In the genomic region with DNA sequence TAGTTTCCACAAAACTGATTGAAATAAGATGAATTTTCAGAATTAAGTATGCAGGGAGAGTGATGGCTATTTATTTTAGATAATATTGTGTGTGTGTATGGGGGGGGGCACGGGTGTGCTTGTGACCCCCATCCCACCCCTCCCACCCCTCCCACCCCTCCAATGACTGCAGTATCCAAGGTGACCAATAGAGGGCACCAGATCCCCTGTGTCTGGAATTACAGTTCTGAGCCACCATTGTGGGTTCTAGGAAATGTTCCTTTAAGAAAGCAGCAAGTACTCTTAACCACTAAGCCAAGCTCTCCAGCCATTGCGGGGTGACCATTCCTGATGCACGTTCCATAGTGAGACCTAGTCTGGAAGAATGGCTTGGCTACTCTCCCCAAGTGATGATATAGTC, we compare ENCODE assay signal across 12 mouse cellular contexts.
DNase-seq lines count a peak whose midpoint lies in the region; TF ChIP-seq lines count a peak whose summit lies in the region.
"Had no signal": no experiment of that assay in that cellular context is flagged by ENCODE, and none has a peak within 500 bp of the region (broad histone marks: within the 10 kb centered on the region; RNA-seq: fewer than 3 reads in every experiment).

No protein-coding gene starts in this region.

- TF ChIP-seq POLR2A in kidney, adult 2 months (IDR thresholded peaks at IDR 0.05; ENCODE audit: low read depth, low read length), result no peak

- no peaks in the 10 kb centered on the region for H3K4me1 ChIP-seq in kidney, adult 2 months (ENCODE audit: control insufficient read depth, insufficient read depth, low read length)
- H3K4me1 ChIP-seq: kidney, embryonic 15.5 days; limb, embryonic 12.5 days had no signal

- H3K27me3 ChIP-seq in kidney, adult 2 months (replicated peaks; ENCODE audit: control insufficient read depth, insufficient read depth, low read length), result no peaks in the 10 kb centered on the region
- H3K27me3 ChIP-seq: heart, embryonic 13.5 days; kidney, embryonic 15.5 days; limb, embryonic 12.5 days had no signal

- WGBS in kidney, adult 2 months, result 33% methylated on average over 3 of the region's 3 CpGs

- intact Hi-C loops in left cerebral cortex, postnatal 4 days (cut with DNase I), result no loop called here

- no peak overlapping the region for H3K4me3 ChIP-seq in kidney, adult 2 months (ENCODE audit: insufficient read depth, low read depth, low read length)
- H3K4me3 ChIP-seq: heart, embryonic 13.5 days; kidney, embryonic 15.5 days; limb, embryonic 12.5 days had no signal

- peak; percentile 9 for DNase-seq in adrenal gland, postnatal 14 days
- no peak for DNase-seq in adrenal gland, postnatal 36 days
- DNase-seq in kidney, adult 2 months, result no peak
- no peak for DNase-seq in kidney, postnatal 14 days
- peak; percentile 25 for DNase-seq in A20 (ENCODE audit: low read depth, low spot score)
- DNase-seq in embryo, embryonic 11 days, result peak; percentile 47
- no peak for DNase-seq in left cerebral cortex, postnatal 4 days
- DNase-seq in gastrocnemius, adult 18-20 months (ENCODE audit: low spot score), result no peak
- DNase-seq: cerebellum, adult 9-10 months had no signal

- 0 out of 2 replicates have a peak, but pooled peaks have one; percentile 16 for TF ChIP-seq CTCF in kidney, adult 2 months (conservative IDR thresholded peaks at IDR 0.05; ENCODE audit: insufficient read depth, insufficient read length, low read depth, low read length)

- no peaks in the 10 kb centered on the region for H3K36me3 ChIP-seq in kidney, adult 2 months (ENCODE audit: control insufficient read depth, insufficient read depth, low read length)
- H3K36me3 ChIP-seq: heart, embryonic 13.5 days; kidney, embryonic 15.5 days; limb, embryonic 12.5 days had no signal

- no peak overlapping the region for H3K27ac ChIP-seq in kidney, adult 2 months (ENCODE audit: insufficient read depth, low read depth, low read length)
- H3K27ac ChIP-seq: heart, embryonic 13.5 days; kidney, embryonic 15.5 days; limb, embryonic 12.5 days had no signal

Comparison
In these comparisons a context has a peak if more than half of its experiments do, and no peak if none do; other contexts are left out.
1. DNase-seq: peak in adrenal gland, postnatal 14 days (single experiment), A20 (single experiment) and embryo, embryonic 11 days (single experiment); none in adrenal gland, postnatal 36 days (0 of 2), kidney, adult 2 months (single experiment), kidney, postnatal 14 days (single experiment), left cerebral cortex, postnatal 4 days (single experiment) and gastrocnemius, adult 18-20 months (single experiment).